Mouse (Mus musculus): ENCODE measurements around the gene Stard3.

Stard3 gene

GRCm38 (mm10) chr11:98358161-98359083, at the start of gene Stard3:
TSS of gene Stard3 (plus strand) at chr11:98358368.
- peak; percentile 96 for DNase-seq (ENCODE audit: low read depth, low spot score)

GRCm38 (mm10) chr11:98313790-98314323, 44.3 kb upstream of the Stard3 start:
- peak; percentile 61 for DNase-seq (ENCODE audit: low read depth, low spot score)

- DNase-seq (ENCODE audit: low read depth, low spot score) = no peak
Measured at GRCm38 (mm10) chr11:98317479-98317878, 40.7 kb upstream of the Stard3 start.

DNA sequence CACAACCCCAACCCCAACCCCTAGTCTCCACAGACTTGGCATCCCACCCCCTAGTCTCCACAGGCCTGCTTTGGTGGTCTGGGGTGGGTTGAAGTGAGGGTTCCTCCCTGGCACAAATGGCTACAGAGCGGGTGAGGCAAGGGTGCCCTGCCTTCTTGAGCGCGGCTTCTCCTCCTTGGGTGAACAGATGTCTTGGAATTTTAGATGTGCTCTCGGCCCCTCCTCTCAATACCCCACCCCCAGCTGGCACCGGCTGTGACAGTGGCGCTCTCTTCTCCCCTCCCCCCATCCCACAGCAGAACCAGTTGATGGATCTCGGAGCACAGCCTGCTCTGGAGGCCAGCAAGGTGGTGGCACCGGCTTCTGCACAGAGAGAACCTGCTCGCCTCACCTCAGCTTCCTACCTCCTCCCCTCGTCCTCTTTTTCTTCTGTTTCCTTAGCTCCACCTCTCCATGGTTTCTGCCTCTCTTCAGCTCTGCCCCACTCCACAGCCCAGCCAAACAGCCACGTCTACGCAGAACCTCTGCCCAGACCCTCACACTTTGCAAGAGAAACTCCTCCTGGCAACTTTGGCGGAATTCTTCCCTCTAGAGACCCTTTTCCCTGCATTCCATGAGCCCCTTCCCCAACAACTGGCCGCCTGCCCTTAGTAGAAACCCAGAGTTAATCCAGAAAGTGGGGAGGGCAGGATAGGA, 39.6 kb upstream of the Stard3 start:
- no peak for DNase-seq (ENCODE audit: low read depth, low spot score)

- DNase-seq (ENCODE audit: low read depth, low spot score) = no peak
Measured at GRCm38 (mm10) chr11:98319120-98319519, 39.0 kb upstream of the Stard3 start.

GRCm38 (mm10) chr11:98319544-98319943, 38.6 kb upstream of the Stard3 start:
- DNase-seq (ENCODE audit: low read depth, low spot score) = no peak

GRCm38 (mm10) chr11:98319944-98320343, 38.2 kb upstream of the Stard3 start:
- no peak for DNase-seq (ENCODE audit: low read depth, low spot score)

DNA sequence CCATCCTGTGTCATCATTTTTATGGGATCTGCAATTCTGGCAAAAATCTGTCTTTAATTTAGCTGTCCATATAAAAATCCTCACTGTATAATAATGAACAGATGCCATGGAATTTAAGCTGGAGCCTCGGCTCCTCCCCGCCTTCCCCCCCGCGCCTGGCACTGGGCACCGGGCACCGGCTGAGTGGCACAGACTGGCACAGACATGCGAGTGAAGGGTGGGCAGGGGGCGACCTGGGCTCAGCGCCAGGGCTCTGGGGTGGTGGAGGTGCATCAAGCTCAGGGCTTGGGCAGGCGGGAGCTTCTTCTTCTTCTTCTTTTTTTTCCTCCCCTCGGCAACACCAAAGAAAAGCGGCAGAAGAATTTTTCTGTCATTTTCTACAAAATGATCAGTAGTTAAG, 37.8 kb upstream of the Stard3 start:
- no peak for DNase-seq (ENCODE audit: low read depth, low spot score)

DNA sequence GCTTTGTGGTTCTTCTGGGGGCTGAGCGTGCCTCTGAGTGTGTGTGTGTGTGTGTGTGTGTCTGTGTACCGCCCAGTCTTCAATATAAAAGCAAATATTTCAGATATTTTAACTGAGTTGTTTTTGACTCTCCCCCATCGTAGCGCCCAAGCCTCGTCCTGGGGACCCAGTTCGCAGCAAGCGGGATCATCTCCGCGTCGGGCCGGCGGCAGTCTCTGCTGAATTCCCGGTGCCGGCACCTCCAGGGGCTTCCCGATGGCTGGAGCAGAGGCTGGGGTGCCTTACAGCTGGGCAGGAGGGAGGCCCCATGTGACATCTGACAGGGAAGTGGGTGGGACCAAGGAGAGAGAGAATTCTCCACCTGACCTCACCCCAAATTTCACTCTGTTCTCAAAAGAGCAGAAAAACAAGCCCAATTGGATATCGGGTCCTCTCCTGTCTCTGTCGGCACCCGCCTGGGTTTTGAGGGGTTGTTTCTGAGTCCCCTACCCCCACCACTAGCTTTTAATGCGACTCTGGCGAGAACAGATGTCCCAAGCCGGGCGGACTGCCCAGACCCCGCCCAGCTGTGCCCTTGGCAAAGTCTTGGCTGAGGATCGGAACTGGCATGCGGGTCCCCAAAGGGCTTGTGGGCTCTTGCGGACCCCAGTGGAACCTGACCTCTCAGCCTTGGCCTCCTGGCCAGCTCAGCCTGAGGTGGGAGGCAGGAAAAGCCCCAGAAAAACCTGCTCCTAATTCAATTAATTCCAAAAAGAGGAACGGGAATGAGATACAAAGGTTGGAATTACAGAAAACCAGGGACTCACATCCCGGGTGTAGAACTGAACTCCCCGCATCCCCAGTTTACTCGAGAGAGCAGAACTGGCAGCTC, 37.1 kb upstream of the Stard3 start:
- no peak for DNase-seq (ENCODE audit: low read depth, low spot score)

DNA sequence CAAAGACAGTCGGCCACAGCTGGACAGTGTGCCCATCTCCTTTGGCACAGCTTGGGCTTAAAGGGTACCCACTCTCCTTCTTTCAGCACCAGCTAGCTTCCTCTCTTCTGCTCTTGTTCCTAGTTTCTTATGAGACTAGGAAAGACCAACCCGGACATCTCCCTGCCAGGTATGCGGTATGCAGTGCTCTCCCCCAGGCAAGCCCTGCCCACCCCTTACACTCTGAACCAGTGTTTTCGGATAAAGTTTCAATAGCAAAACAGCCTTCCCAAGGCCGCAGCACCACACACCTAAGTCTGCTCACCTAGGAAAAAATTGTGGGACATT, 36.5 kb upstream of the Stard3 start:
- no peak for DNase-seq (ENCODE audit: low read depth, low spot score)

- DNase-seq (ENCODE audit: low read depth, low spot score) = no peak
Measured at GRCm38 (mm10) chr11:98322159-98322558, 36.0 kb upstream of the Stard3 start.

DNA sequence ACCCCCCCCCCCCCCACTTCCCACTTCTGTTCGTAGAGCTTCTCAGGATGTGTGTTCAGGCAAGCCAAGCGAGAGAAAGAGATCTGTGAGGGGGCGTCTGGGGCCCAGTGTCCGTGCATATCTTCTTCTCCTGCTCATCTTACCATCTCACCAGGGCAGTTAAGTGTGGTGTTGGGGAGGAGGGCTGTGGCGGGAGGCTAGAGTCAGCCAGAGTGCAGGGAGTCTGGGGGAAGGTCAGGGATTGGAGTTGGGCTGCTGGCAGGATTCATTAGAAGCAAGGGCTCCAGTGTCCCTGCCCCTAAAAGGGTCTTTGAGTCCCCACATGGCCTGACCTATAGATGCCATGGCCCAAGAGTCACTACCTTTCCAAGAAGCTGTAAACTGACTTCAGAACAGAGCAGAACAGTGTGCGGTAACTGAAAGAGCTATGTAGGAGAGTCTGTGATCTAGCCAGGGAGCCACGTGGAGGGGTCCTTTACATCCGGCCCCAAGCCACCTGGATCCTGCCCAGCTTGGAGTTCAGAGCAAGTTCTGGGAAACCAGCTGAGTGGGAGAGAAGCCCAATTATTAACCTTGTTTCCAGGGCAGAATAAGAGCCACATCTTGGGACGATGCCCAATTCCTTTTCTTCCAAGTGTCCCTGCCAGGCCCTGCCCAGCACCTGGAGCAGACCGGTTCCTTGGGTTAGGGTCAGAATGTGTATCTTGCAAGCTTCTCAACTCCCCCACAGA, 34.9 kb upstream of the Stard3 start:
- DNase-seq (ENCODE audit: low read depth, low spot score) = no peak

DNA sequence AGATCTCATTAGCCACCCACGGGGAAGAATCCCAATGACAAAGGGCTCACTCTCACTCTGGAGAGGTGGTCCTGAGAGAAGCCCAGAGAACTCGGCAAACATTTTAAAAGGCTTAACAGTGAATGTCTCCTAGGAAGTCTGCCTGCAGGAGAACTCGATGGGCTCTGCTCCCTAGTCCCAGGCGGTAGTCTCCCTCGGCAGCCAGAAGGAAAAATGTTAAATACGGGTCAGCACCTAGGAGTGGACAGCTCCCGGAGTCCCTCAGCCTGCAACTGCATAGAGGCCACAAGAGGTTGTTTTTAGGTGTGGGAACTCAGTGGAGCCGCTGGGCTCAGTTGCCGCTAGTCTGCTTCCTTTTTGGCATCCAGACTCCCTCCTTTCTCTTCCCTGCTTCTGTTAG, 34.2 kb upstream of the Stard3 start:
- peak; percentile 33 for DNase-seq (ENCODE audit: low read depth, low spot score)

DNA sequence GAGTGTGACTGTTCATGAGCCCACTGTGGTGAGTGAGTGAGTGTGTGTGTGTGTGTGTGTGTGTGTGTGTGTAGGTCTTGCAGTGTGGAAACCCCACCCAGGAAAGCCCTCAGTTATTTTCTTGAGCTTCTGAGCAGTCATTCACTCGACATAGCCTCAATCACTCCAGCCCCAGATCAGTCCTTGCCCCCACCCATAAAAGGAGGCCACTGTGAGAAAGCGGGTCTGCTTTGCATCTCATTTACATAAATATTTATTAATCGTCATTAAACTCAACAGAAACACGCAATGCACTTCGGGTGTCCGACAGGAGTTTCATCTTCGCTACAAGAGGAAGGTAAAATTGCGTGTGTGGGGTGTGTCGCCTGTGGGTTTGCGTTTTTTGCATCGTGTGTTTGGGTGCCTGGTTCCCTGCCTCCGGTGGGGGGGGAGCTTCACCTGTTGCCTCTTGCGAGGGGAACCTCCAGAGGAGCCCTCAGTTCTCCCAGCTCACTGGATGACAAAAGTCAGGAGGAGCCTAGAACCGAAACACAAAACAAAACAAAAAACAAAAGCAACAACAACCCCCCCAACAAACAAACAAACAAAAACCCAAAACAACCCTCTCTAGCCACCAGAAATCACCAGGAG, 32.9 kb upstream of the Stard3 start:
- DNase-seq (ENCODE audit: low read depth, low spot score) = no peak

GRCm38 (mm10) chr11:98325821-98326218, 32.3 kb upstream of the Stard3 start:
- DNase-seq (ENCODE audit: low read depth, low spot score) = no peak

DNA sequence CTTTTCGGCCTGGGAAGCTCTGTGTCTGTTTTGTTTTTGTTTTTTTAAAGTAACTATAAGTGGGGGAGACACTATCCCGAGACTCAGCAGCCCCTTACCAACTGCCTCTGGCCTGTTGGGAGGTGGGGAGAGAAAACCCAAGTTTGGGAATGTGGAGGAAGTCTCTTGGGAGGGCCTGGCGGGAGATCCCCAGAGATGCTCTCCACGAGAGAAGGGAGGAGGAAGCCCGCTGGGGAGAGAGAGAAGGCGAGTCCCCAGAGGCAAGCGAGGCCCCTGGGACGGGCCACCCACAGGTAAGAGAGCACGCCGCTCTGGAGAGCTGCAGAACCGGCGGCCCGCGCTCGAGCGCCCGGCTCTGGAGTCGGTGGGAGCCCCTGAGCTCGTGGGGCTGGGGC, 31.4 kb upstream of the Stard3 start:
- no peak for DNase-seq (ENCODE audit: low read depth, low spot score)

DNA sequence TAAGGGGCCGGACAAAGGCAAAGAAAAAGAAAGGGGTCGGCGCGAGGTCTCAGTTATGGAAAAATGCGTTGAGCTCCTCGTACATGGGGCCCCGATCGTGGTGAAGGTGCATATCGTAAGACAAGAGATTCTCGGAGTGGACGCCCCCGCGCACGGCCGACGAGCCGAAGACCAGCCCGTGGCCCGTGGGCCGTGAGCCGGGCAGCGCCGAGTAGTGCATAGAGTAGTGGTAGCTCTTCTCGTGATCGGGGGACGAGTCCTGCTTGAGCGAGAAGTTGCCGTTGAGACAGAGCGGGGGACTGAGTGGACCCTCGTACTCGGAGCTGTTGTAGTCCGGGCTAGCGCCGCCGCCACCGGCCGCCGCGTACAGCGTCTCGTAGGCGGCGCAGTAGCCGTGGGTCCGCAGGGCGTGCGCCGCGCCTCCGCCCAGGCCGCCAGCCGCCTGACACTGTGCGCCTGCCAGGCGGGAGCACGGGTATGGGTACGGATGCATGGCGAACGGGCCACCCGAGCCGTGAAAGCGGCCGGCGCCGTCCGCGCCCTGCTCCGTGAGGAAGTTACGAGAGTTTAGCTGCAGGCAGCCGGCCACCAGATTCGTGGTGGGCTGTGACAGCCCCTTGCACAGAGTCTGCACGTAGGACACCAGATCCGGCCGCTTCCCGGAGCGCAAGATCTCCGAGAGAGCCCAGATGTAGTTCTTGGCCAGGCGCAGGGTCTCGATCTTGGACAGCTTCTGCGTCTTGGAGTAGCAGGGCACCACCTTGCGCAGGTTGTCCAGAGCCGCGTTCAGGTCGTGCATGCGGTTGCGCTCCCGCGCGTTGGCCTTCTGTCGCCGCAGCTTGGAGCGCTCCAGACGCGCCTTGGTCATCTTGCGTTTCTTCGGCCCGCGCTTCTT, 30.8 kb upstream of the Stard3 start:
- DNase-seq (ENCODE audit: low read depth, low spot score) = no peak

DNA sequence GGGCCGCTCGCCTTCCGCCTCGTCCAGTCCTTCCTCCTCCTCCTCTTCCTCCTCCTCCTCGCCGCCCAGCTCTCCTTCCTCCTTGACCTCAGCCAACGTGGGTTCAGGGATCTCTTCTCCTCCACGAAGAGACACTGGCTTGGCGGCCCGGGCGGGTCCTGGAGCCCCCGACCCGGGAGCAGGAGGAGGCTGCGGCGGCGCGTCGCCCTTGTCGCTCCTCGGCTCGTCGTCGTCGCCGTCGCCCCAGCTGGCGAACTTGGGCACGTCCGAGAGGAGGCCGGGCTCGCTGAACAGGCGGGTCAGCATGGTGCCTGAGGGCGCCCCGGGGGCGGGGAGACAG, 30.2 kb upstream of the Stard3 start:
- DNase-seq (ENCODE audit: low read depth, low spot score) = no peak

DNA sequence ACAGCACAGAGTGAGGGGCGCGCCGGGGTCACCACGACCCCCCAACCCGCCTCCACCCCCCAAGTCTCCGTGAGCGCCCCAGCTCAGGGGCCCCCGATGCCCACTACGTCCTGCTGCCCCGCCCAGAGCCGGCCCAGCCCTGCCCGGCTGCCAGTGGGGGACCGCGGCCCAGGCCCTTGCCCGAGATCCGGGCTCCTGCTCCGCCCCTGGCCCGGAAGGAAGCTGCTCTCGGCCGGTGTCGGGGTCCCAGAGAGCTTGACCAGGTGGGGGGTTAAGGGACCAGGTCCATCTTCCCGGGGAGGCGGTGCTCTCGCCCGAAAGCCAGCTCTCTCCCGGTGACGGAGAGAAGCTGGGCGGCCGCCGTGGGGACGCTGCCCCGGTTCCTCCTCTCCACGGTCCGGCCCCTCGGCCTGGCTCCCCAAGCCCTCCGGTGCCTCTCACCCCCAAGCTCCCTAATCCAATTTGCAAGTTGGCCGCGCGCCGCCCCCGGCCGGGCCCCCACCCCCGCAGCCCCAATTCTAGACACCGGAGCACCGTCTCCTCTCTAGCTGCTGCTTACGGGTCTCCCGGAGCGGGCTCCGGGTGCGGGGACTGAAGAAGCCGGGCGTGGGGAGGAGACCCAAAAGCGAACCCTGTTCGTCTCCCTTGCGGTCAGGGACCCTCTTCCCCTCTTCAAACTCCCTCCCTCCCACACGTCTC, 29.6 kb upstream of the Stard3 start:
- DNase-seq (ENCODE audit: low read depth, low spot score) = no peak

Data from CD4-positive, CD25-positive, alpha-beta regulatory T cell, adult 2 months (primary cell).